Mouse (Mus musculus) CD8-positive naive resting alpha-beta T cell, adult 2 months (primary cell): ENCODE results near the gene Rabggta.
A peak's percentile ranks its signal among the peaks of the same experiment; 100 is the strongest.

Experiments used
- DNase-seq, 2 experiments: peaks; one replicate each; pipeline ENCODE4 v3.0.0; 2022; ENCODE audit warnings: low read depth in 2 of 2, low spot score in 2 of 2

Rabggta gene

DNA sequence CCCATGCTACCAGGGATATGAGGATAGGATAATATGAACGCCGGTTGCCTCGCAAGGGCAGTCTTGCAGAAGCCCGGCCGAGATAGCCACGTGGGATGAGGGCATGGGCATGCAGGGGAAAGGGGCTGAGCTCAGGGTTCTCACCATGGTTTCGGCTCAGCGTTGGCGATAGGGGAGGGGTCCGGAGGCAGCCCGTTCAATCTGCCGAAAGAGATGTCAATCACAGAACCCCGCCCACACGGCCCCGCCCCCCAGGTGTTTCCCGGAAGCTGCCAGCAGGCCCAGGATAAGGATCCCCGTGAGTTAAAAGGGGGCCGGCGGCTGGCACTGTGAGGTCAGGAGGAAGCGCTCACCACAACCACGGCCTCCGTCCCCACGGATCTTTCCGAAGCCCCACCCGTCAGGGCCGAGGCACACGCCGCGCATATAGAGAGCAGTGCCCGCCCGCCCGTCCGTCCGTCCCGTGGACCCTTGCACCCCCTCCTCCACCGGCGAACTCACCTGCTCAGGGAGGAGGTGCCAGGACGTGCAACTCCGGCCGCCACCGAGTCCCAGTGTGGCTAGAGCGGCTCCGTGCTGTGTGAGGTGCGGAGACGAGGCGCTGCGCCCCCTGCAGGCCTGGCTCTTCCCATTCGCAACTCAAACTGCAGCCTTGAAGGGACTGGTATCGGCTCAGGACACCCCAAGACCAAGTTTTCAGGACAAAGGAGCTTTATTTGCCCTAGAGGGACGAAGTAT, at the start of gene Rabggta:
Rabggta (minus strand) TSS at position 564 of the 738 bp plus-strand sequence.
- DNase-seq, result peak; percentile 90 to 93

DNA sequence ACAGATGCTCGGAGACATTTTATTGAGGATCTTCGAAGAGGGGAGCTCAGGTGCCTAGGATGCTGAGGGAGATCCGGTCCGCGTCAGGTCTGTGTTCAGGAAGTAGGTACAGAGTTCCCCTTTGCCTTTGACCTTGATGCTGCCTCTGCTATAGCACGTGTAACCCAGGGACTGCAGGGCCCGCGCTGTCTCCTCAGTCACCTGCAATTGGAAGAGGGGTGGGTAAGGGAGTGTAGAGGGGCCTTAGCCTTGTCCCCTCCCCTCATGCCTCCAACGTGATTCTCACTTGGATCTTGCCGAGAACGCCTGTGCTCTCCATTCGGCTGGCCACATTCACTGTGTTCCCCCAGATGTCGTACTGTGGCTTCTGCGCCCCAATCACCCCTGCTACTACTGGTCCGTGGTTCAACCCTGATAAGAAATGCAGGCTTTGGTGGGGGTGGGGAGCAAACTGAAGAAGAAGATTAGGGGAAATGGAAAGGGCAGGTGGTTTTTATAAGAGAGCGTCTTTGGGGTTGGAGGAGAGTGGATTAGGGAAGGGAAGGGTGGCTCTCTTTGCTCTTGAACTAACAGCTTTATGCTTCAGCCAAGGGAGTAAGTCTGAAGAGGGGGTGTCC, 47.1 kb upstream of the Rabggta start:
- no peak for DNase-seq

GRCm38 (mm10) chr14:55768555-55768954, 46.5 kb upstream of the Rabggta start:
- DNase-seq, result no peak

GRCm38 (mm10) chr14:55767519-55768414, 45.7 kb upstream of the Rabggta start:
- no peak for DNase-seq

- DNase-seq, result no peak
These were observed 43.6 kb upstream of the Rabggta start, which contains the start of gene Ltb4r1 for GRCm38 (mm10) chr14:55765696-55766095. Gene Ltb4r1 (plus strand): TSS chr14:55765962.

DNA sequence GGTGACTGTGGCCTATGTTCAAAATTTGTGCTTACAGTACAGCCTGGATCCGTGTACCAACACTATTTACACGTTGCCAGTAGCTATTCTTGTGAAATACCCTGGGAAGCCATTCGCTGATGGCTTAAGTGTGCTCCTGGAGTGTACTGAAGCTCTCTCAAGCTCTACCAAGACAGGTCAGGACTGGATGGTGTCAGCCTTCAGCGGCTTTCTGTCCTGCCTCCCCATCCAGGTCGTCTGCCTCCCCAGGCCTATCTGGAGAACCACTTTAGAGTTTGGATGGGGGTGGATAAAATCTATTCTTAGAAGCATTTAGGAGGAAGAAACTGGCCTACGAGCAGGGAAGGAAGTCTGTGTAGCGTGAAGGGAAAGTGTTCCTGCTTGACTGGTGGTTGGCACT, 41.1 kb upstream of the Rabggta start:
- no peak for DNase-seq

DNA sequence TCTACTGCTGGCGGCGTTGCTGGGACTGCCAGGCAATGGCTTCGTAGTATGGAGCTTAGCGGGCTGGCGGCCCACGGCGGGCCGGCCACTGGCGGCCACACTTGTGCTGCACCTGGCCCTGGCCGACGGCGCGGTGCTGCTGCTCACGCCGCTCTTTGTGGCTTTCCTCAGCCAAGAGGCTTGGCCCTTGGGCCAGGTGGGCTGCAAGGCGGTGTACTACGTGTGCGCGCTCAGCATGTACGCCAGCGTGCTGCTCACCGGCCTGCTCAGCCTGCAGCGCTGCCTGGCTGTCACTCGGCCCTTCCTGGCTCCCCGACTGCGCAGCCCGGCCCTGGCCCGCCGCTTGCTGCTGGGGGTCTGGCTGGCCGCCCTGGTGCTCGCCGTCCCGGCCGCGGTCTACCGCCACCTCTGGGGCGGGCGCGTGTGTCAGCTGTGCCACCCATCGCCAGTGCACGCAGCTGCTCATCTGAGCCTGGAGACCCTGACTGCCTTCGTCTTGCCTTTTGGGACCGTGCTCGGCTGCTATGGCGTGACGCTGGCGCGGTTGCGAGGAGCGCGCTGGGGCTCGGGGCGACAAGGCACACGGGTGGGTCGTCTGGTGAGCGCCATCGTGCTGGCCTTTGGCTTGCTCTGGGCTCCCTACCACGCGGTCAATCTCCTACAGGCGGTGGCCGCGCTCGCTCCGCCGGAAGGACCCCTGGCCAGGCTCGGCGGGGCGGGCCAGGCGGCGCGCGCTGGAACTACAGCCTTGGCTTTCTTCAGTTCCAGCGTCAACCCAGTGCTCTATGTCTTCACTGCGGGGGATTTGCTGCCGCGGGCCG, 40.1 kb upstream of the Rabggta start:
- DNase-seq, result no peak

GRCm38 (mm10) chr14:55761163-55761562, 39.1 kb upstream of the Rabggta start, which contains the start of gene Ltb4r2:
Gene Ltb4r2 (plus strand): TSS chr14:55761428.
- no peak for DNase-seq

DNA sequence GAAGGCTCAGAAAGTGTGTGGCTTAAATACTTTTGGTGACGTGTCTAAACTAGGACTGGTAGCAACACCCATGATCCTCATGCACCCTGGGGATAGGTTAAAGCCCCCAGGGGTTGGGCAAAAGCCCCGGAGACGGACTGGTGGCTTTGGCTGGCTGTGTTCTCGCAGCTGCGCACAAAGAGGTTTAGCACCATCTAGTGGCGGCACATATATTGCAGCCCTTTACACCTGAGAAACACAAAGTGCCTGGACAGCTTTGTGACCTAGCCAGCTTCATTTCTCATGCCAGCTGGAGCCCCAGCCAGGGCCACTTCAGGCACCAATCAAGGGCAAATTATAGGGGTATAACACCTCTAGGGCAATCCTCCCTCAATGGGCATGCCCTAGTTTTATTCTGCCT, 38.1 kb upstream of the Rabggta start:
- peak; percentile 84 to 89 for DNase-seq

- no peak for DNase-seq
These were observed 36.3 kb upstream of the Rabggta start, which contains the start of gene Cideb for GRCm38 (mm10) chr14:55758363-55758784. Gene Cideb (minus strand): TSS chr14:55758458.

DNA sequence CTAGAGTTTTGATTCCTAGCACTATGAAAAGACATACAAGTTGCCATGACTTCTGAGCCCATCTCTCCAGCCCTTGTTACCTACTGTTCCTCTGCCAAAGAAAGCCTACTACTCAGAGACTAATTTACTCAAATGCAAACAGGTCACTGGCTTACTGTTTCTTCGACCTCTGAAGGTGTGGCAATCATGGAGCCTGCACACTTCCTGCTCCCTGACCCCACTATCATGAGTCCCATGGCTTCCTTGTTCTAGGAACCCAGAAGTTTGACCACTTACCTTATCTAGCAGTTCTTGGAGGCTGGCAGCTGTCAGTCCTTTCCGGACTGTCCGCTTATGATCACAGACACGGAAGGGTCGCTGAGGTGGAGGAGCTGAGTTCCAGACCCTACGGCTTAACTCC, 35.5 kb upstream of the Rabggta start:
- DNase-seq, result no peak

GRCm38 (mm10) chr14:55747051-55747847, 25.2 kb upstream of the Rabggta start:
- DNase-seq, result no peak

- no peak for DNase-seq
These were observed 23.8 kb upstream of the Rabggta start for GRCm38 (mm10) chr14:55745861-55746237.

DNA sequence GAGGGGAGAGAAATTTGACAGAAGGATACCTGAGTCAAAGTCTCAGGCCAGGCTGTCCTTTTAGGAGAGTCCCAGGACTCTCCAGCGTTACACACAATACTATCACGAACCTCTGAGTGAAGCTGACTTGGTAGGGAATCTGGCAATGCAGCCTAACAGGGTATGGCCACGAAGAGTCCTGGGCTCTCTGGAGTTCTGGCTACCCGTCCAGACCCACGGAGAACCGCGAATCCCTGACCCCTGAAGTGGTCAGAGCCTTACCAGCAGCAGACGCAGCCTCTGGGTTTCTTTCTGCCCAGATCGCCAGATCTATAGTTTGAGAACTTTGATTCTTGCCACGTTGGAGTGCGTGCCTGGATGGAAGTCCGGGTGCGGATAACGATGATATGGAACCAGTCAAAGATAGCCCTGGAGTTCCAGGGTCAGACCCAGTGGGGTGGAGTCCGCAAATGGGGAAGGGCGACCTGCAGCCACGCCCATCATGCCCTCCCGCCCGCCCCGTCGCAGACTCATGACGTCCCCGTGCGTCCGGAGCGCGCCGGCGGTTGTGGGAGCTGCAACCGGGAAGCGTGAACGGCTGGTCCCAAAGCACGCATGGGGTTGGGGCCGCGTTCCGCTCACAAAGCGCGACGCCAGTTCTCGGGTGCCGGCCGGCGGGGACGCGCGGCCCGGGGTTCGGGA, 23.3 kb upstream of the Rabggta start, which contains the start of the genes Dhrs1 and Nop9:
Dhrs1 (minus strand) TSS at position 511 of the 681 bp plus-strand sequence.
Nop9 (plus strand) TSS at position 514 of the 681 bp plus-strand sequence.
- DNase-seq, result peak; percentile 59 to 71

DNA sequence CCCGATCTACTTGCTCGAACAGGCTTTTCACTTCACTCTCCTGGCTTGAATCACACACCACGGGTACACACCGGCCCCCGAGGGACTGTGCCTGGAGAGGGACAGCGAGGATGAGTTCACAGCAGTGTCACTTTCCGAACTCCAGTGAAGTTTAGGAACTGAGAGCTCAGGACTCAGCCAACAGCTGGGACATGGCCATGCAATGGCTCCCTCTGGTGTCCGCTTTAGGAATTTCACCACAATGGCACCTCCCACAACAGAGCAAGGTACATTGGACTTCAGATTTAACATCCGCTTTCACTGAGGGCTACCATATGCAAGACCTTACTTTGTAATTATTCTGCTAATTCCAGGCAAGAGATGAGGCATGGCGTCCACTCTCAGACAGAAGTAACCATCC, 21.6 kb upstream of the Rabggta start:
- DNase-seq, result peak; percentile 86 to 92

DNA sequence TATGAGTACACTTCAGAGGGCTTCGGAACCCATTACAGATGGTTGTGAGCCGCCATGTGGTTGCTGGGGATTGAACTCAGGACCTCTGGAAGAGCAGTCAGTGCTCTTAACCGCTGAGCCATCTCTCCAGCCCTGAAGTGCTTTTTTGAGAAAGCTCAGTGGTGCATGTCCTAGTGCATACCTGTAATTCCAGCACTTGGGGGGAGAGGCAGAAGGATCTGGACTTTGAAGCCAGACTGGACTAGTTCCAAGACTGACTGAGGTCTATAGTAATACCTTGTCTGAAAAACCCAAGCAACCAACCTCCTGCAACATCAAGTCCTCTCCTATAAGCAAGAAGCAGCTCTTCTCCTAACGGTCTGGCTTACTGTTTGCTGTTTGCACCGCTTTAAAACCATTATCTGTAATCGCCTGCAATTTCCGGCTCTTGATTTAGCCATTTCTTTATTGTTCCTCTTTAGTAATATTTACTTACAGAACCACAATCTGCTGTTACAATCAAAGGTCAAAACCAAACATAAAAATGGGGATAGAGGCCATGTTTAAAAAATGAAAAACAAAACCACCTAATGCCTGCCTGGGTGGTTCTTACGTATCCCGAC, 15.1 kb upstream of the Rabggta start:
- DNase-seq, result no peak

GRCm38 (mm10) chr14:55735758-55736157, 13.7 kb upstream of the Rabggta start:
- DNase-seq, result no peak

GRCm38 (mm10) chr14:55735334-55735733, 13.3 kb upstream of the Rabggta start:
- DNase-seq, result no peak

DNA sequence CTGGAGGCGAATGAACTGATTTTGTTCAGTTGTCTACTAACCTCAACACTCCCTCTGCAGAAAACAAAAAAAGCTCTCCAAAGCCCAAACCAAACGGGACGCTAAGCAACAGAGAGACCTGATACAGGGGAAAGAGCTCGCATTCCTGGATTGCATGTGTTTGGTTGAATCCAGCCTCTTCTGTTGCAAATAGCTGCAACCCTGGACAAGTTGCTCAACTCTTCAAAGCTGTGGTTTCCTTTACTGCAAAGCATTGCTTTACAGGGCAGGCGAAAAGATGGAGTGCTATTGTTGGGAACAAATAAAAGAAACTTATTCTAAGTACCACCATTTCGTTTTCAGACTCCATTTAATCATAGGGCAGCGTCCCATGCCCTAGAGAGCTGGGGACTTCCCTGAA, 12.8 kb upstream of the Rabggta start:
- no peak for DNase-seq
